Mouse (Mus musculus) testis, adult 2 months (tissue): ENCODE data around the gene Lrrc8d.

Experiments
- CTCF ChIP-seq: fragments of 200-500 bp; IDR thresholded peaks from 2 replicates; pipeline ENCODE4 v1.5.1; 2012; ENCODE audit warnings: low read depth, mild to moderate bottlenecking, inconsistent platforms, low read length, moderate library complexity; ENCODE audit not compliant: control insufficient read depth, insufficient read depth, insufficient replicate concordance
- POLR2A ChIP-seq: fragments of 200-500 bp; IDR thresholded peaks from 2 replicates; pipeline ENCODE4 v1.6.1; 2012; ENCODE audit warnings: low read depth, mild to moderate bottlenecking, inconsistent platforms, low read length, moderate library complexity; ENCODE audit not compliant: control insufficient read depth

DNA sequence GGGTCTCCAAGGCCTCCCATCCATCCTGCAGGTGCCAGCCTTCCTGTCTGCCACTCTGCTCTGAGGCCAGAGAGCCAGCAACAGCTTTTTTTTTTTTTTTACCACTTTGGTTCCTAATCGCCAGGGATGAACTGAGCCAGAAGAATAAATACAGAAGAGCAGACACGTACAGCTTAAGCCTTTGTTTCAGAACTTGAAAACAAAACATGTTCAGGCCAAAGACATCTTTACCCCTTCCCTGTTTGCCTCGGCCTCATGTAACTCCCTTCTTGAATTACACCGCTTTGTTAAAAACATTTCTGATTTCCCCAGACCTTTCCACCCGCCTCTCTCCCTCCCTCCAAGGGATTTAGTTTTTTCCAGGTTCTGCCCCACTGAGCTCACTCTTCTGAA is 93.8 kb downstream of the Lrrc8d start:
- TF ChIP-seq CTCF = no peak
- no peak for TF ChIP-seq POLR2A
